Mouse (Mus musculus) heart, adult 2 months (tissue): ENCODE data around the gene Etv5. TPM values are rescaled to one million over a fixed set of nuclear protein-coding genes. Genes with fewer than 3 reads are reported as not detected.
A peak's percentile ranks its signal among the peaks of the same experiment; 100 is the strongest.

ENCODE experiments used
- DNase-seq, 2 experiments: peaks; one replicate each; pipeline ENCODE4 v3.0.0; 2021
- H3K27ac ChIP-seq: fragments of 200-600 bp; 2 replicates; pipeline ENCODE4 v1.8.1; 2022
- H3K27me3 ChIP-seq: fragments of 200-500 bp; 2 replicates; pipeline ENCODE4 v1.6.1; 2012; ENCODE audit warnings: mild to moderate bottlenecking, low read length, inconsistent platforms, mixed read lengths; ENCODE audit not compliant: control insufficient read depth, insufficient read depth
- H3K36me3 ChIP-seq: fragments of 200-500 bp; 2 replicates; pipeline ENCODE4 v1.6.1; 2012; ENCODE audit warnings: low read length, inconsistent platforms; ENCODE audit not compliant: control insufficient read depth, insufficient read depth
- H3K4me1 ChIP-seq: fragments of 200-500 bp; 2 replicates; pipeline ENCODE4 v1.6.1; 2011; ENCODE audit warnings: low read length; ENCODE audit not compliant: control insufficient read depth, insufficient read depth
- H3K4me3 ChIP-seq: fragments of 200-600 bp; 2 replicates; pipeline ENCODE4 v1.8.1; 2022
- H3K79me2 ChIP-seq: fragments of 200-500 bp; replicated peaks from 2 replicates; pipeline ENCODE4 v1.6.1; 2012; ENCODE audit warnings: mild to moderate bottlenecking, inconsistent platforms, low read length, moderate library complexity, mixed read lengths; ENCODE audit not compliant: control insufficient read depth, insufficient read depth
- H3K9ac ChIP-seq: fragments of 200-500 bp; 2 replicates; pipeline ENCODE4 v1.6.1; 2012; ENCODE audit warnings: low read depth, mild to moderate bottlenecking, control low read depth, inconsistent platforms, low read length, mixed read lengths
- CTCF ChIP-seq: fragments of 200-600 bp; IDR thresholded peaks from 2 replicates; pipeline ENCODE4 v1.8.1; 2022; ENCODE audit warnings: antibody characterized with exemption, mild to moderate bottlenecking, moderate library complexity
- EP300 ChIP-seq: fragments of 200-500 bp; IDR thresholded peaks from 2 replicates; pipeline ENCODE4 v1.6.1; 2011; ENCODE audit warnings: low read depth, low read length, control low read depth; ENCODE audit not compliant: insufficient read depth
- POLR2A ChIP-seq: fragments of 200-500 bp; IDR thresholded peaks from 2 replicates; pipeline ENCODE4 v1.6.1; 2011; ENCODE audit warnings: mild to moderate bottlenecking, low read depth, low read length, control low read depth; ENCODE audit not compliant: insufficient read depth
- WGBS: fragments of 180-500 bp; shearing (Covaris S2); methylation state at CpG from one replicate; pipeline ENCODE4 v1.1.7; 2018; 5-methylcytosine and 5-hydroxymethylcytosine counted together
- intact Hi-C: fragments of 180-260 bp; cut with DNase I; formaldehyde crosslinking; loops from one replicate; pipeline ENCODE4 v1.15.1; 2025
- long read RNA-seq: library from polyadenylated mRNA; stranded (forward); transcript quantifications from one replicate; pipeline ENCODE4 v2.0.0, GENCODE M21; 2021
- polyA plus RNA-seq: library from polyadenylated mRNA; depleted of rRNA; stranded (reverse); fragments of >200 nt; gene quantifications from 2 replicates; pipeline ENCODE4 v1.2.3, GENCODE M21; 2012; rRNA removed
- total RNA-seq, 2 experiments: library from RNA; stranded (reverse); gene quantifications; 2 replicates each; pipeline ENCODE4 v1.2.3; 2021

Etv5 gene
- total RNA-seq = 1 to 10 TPM; 6.9 to 10.0 TPM
- polyA plus RNA-seq = 12.0 and 12.9 TPM in 2 replicates
- long read RNA-seq, partial matches to known transcripts = 0 of 2 reads
- long read RNA-seq, other reads (novel, unspliced or antisense) = 1 of 2 reads

DNA sequence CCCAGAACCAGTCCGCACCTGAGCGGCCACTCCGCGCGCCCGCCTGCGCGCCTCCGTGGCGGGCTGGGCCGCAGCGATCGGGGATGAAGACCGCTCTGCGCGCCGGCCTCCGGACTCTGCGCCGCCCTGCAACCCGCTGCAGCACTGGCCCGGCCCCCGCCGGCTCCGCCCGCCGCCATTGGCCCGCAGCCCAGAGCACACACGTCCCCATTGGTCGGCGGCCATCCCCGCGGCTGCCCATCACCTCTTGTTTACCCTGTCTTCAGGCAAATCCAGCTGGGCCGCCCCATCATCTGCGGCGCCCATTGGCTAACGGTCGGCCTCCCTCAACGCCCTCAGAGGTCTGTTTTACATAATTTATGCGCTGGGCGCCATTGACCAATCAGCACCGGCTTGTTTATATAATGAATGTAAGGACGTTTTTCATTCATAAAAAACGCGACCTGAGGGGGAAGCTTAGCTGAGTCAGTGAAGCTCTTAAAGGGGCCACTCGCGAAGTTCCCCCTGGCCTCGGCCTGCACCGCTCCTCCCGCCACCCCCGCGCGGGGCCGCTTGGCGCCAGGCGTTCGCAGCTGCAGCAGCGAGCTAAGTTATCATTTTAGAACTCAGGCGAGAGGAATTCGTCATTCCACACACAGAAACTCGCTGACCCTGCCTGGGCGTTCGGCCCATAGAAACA lies at the start of gene Etv5:
Gene Etv5 (minus strand): TSS at position 221 of the 679 bp plus-strand sequence.
- no peaks in the 10 kb centered on the region for H3K36me3 ChIP-seq
- TF ChIP-seq EP300 = peak; percentile 45; the same call in 1 of the 2 replicates
- no peak for TF ChIP-seq CTCF
- peak; percentile 75 for TF ChIP-seq POLR2A
- peak within 1 kb of the TSS; percentile 89 for H3K27ac ChIP-seq
- peak within 1 kb of the TSS; percentile 77 for H3K9ac ChIP-seq
- peak within 1 kb of the TSS; percentile 86 for H3K4me3 ChIP-seq
- H3K79me2 ChIP-seq = no peaks in the 10 kb centered on the region
- intact Hi-C loops = loop anchor here (1.0 to 5.0 kb wide), 2 partner anchors 63 to 109 kb away; no protein-coding TSS in a partner anchor
- peaks cover 5% of the 10 kb centered on the region for H3K4me1 ChIP-seq
- DNase-seq = peak; percentile 98 to 100
- no peaks in the 10 kb centered on the region for H3K27me3 ChIP-seq
- WGBS = under 1% methylated on average over 63 of the region's 63 CpGs

GRCm38 (mm10) chr16:22483900-22484299 lies 44.4 kb upstream of the Etv5 start:
- H3K27ac ChIP-seq = no peak overlapping the region
- peaks cover 5% of the 10 kb centered on the region; the same call in 1 of the 2 replicates for H3K4me1 ChIP-seq
- no peaks in the 10 kb centered on the region for H3K27me3 ChIP-seq
- TF ChIP-seq POLR2A (no peak), EP300 (no peak), CTCF (no peak)
- no peak overlapping the region for H3K4me3 ChIP-seq
- WGBS = 81% methylated on average over 1 of the region's 1 CpGs
- no peak for DNase-seq
- no peaks in the 10 kb centered on the region for H3K79me2 ChIP-seq
- no peak overlapping the region for H3K9ac ChIP-seq
- intact Hi-C loops = no loop called here
- no peaks in the 10 kb centered on the region for H3K36me3 ChIP-seq

- no peaks in the 10 kb centered on the region for H3K4me1 ChIP-seq
- H3K27ac ChIP-seq = no peak overlapping the region
- no peak overlapping the region for H3K4me3 ChIP-seq
- intact Hi-C loops = no loop called here
- H3K27me3 ChIP-seq = no peaks in the 10 kb centered on the region
- no peak for DNase-seq
- no peaks in the 10 kb centered on the region for H3K79me2 ChIP-seq
- TF ChIP-seq POLR2A (no peak), CTCF (no peak), EP300 (no peak)
- WGBS = 89% methylated on average over 8 of the region's 8 CpGs
- H3K9ac ChIP-seq = no peak overlapping the region
- H3K36me3 ChIP-seq = no peaks in the 10 kb centered on the region
Measured at GRCm38 (mm10) chr16:22479322-22479721, 39.8 kb upstream of the Etv5 start.

- no peak overlapping the region for H3K27ac ChIP-seq
- intact Hi-C loops = no loop called here
- H3K4me3 ChIP-seq = no peak overlapping the region
- no peak overlapping the region for H3K9ac ChIP-seq
- H3K36me3 ChIP-seq = no peaks in the 10 kb centered on the region
- no peak for DNase-seq
- no peaks in the 10 kb centered on the region for H3K4me1 ChIP-seq
- H3K27me3 ChIP-seq = no peaks in the 10 kb centered on the region
- WGBS = 73% methylated on average over 2 of the region's 2 CpGs
- H3K79me2 ChIP-seq = no peaks in the 10 kb centered on the region
- TF ChIP-seq EP300 = no peak
- TF ChIP-seq CTCF = no peak
- no peak for TF ChIP-seq POLR2A
Measured at GRCm38 (mm10) chr16:22471728-22472127, 32.2 kb upstream of the Etv5 start.

DNA sequence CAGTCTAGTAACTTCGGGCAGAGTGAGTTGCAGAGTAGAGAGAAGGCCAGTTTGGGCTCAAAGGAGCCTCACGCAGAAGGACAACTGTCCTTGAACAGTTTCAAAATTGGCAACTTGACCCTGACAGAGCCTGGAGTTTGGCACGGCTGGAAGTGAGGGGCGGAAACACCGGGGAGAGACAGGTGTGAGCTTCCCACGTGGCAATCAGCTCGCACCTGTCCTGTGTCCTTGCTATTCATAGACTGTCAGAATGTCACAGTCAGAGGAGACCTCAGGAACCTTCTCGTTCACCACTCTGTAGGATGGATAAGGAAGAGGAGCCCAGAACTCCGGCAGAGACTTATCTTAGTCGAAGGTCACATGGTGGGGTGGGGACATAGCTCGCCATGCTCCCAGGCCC lies 29.9 kb upstream of the Etv5 start:
- Histone ChIP-seq H3K79me2 (no peaks in the 10 kb centered on the region), H3K4me3 (no peak overlapping the region), H3K27me3 (no peaks in the 10 kb centered on the region), H3K27ac (no peak overlapping the region), H3K4me1 (no peaks in the 10 kb centered on the region), H3K36me3 (no peaks in the 10 kb centered on the region), H3K9ac (no peak overlapping the region)
- TF ChIP-seq POLR2A = no peak
- no peak for TF ChIP-seq EP300
- no peak for TF ChIP-seq CTCF
- 49% methylated on average over 11 of the region's 11 CpGs for WGBS
- DNase-seq = peak in 1 of 2 experiments; percentile 11
- intact Hi-C loops = no loop called here

DNA sequence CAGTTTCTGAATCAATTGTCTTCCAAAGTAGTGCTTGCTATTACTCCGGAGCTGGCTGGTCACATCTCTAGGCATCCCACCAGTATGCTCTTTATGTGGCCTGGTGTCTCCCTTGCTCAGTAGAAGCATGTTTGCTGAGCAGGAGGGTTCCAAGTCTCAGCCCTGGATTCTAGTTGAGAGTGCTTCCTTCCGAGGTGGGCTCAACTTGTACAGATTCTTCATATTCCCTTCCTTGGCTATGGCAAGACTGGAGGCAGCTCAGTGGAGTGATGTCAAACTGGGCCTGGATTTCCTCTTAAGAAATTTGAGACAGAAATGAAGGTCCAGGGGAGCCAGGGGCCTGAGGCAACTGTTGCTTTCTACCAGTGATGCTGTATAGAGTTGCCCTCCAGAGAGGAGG lies 27.6 kb upstream of the Etv5 start:
- Histone ChIP-seq H3K27ac (no peak overlapping the region), H3K36me3 (no peaks in the 10 kb centered on the region), H3K9ac (no peak overlapping the region), H3K27me3 (no peaks in the 10 kb centered on the region), H3K79me2 (no peaks in the 10 kb centered on the region), H3K4me3 (no peak overlapping the region), H3K4me1 (no peaks in the 10 kb centered on the region)
- no peak for DNase-seq
- 85% methylated on average over 2 of the region's 2 CpGs for WGBS
- intact Hi-C loops = no loop called here
- TF ChIP-seq POLR2A (no peak), CTCF (no peak), EP300 (no peak)
